Mouse (Mus musculus) embryonic facial prominence, embryonic 13.5 days (tissue): ENCODE data around the gene 4930548H24Rik. TPM values are rescaled to one million over a fixed set of nuclear protein-coding genes. Genes with fewer than 3 reads are reported as not detected.

Experiments
- polyA plus RNA-seq: library from polyadenylated mRNA; unstranded; fragments of >200 nt; fragmentation: Nextera tagmentation; extraction: Ambion mirVana; gene quantifications from 2 replicates; pipeline ENCODE4 v1.2.1, GENCODE M21; 2015

The 4930548H24Rik gene
- polyA plus RNA-seq, 1 experiment from 2014 or later = not detected

Other genes starting within 250 kb of the 4930548H24Rik start
- gene Nrbp1, start 244.9 kb upstream of the 4930548H24Rik start, polyA plus RNA-seq = 159 and 161 TPM in 2 replicates
- gene Gm9970, start 244.5 kb upstream of the 4930548H24Rik start, polyA plus RNA-seq = 0.54 TPM in 1 of 2 replicates, not detected in the other
- gene Krtcap3, start 234.0 kb upstream of the 4930548H24Rik start, polyA plus RNA-seq = 15.4 and 16.2 TPM in 2 replicates
- 44.8 and 47.1 TPM in 2 replicates for gene Ift172, start 194.6 kb upstream of the 4930548H24Rik start, polyA plus RNA-seq
- gene Fndc4, start 189.7 kb upstream of the 4930548H24Rik start, polyA plus RNA-seq = 80.5 and 89.0 TPM in 2 replicates
- 0.79 and 1.0 TPM in 2 replicates for gene Gckr, start 188.3 kb upstream of the 4930548H24Rik start, polyA plus RNA-seq
- gene Zfp512, start 33.3 kb upstream of the 4930548H24Rik start, polyA plus RNA-seq = 68.7 and 82.2 TPM in 2 replicates
- gene Gpn1, start 9.0 kb downstream of the 4930548H24Rik start, polyA plus RNA-seq = 70.6 and 75.4 TPM in 2 replicates
- gene Slc4a1ap, start 41.3 kb downstream of the 4930548H24Rik start, polyA plus RNA-seq = 36.3 and 37.4 TPM in 2 replicates
- 29.1 and 29.8 TPM in 2 replicates for gene Supt7l, start 42.1 kb downstream of the 4930548H24Rik start, polyA plus RNA-seq
- gene Mrpl33, start 111.2 kb downstream of the 4930548H24Rik start, polyA plus RNA-seq = 279 and 345 TPM in 2 replicates
- gene Rbks, start 211.9 kb downstream of the 4930548H24Rik start, polyA plus RNA-seq = 2.6 and 3.2 TPM in 2 replicates
- gene Babam2, start 211.9 kb downstream of the 4930548H24Rik start, polyA plus RNA-seq = 50.1 and 53.0 TPM in 2 replicates